Mouse (Mus musculus) liver, embryonic 14.5 days (tissue): ENCODE data around the gene Rab34. TPM values are rescaled to one million over a fixed set of nuclear protein-coding genes. Genes with fewer than 3 reads are reported as not detected.

Source experiments
- ATAC-seq: fragments of 200-750 bp; cut with Nextera tagmentation; 2 replicates; pipeline ENCODE4 v1.8.0; 2017; ENCODE audit warnings: moderate number of reproducible peaks, mild to moderate bottlenecking, moderate library complexity; ENCODE audit not compliant: insufficient read depth
- DNase-seq, 3 experiments: peaks; one replicate each; pipeline ENCODE4 v3.0.0-alpha.2; 2012 to 2013; ENCODE audit warnings: low read depth in 3 of 3, low spot score in 3 of 3
- H3K27ac ChIP-seq: fragments of 300-500 bp; sonication (generic); 2 replicates; pipeline ENCODE4 v1.5.1; 2014; ENCODE audit warnings: moderate library complexity, mild to moderate bottlenecking, control low read depth, inconsistent platforms
- H3K27me3 ChIP-seq: fragments of 300-500 bp; sonication (generic); 2 replicates; pipeline ENCODE4 v1.6.1; 2014; ENCODE audit warnings: mild to moderate bottlenecking, low read length, moderate library complexity; ENCODE audit not compliant: control insufficient read depth, insufficient read depth
- H3K36me3 ChIP-seq: fragments of 300-500 bp; sonication (generic); replicated peaks from 2 replicates; pipeline ENCODE4 v1.6.1; 2014; ENCODE audit warnings: low read depth; ENCODE audit not compliant: control insufficient read depth, insufficient read depth
- H3K4me1 ChIP-seq, 2 experiments: fragments of 200-500 bp in 1 of 2; fragments of 300-500 bp in 1 of 2; sonication (generic) in 1 of 2; replicated peaks; 2 replicates each; pipeline ENCODE4 v1.6.1; 2012 to 2014; ENCODE audit warnings: antibody characterized with exemption in 1 of 2, inconsistent platforms in 1 of 2, low read length in 1 of 2; ENCODE audit not compliant: control insufficient read depth in 2 of 2, insufficient read depth in 2 of 2
- H3K4me2 ChIP-seq: fragments of 300-500 bp; sonication (generic); 2 replicates; pipeline ENCODE4 v1.6.1; 2014; ENCODE audit warnings: low read depth, mild to moderate bottlenecking, control low read depth, moderate library complexity
- H3K4me3 ChIP-seq, 2 experiments: fragments of 200-500 bp in 1 of 2; fragments of 300-500 bp in 1 of 2; sonication (generic) in 1 of 2; 2 replicates each; pipeline ENCODE4 v1.5.1; 2012 to 2014; ENCODE audit warnings: low read depth in 2 of 2, low read length in 2 of 2, mild to moderate bottlenecking in 2 of 2, control low read depth in 1 of 2, inconsistent platforms in 1 of 2, moderate library complexity in 1 of 2; ENCODE audit not compliant: insufficient read depth in 1 of 2
- H3K9ac ChIP-seq: fragments of 300-500 bp; sonication (generic); replicated peaks from 2 replicates; pipeline ENCODE4 v1.6.1; 2014; ENCODE audit warnings: mild to moderate bottlenecking, control low read depth, moderate library complexity
- H3K9me3 ChIP-seq: fragments of 300-500 bp; sonication (generic); 2 replicates; pipeline ENCODE4 v1.6.1; 2016; ENCODE audit warnings: low read length, mixed read lengths; ENCODE audit not compliant: control insufficient read depth
- CTCF ChIP-seq: IDR thresholded peaks from 2 replicates; pipeline ENCODE4 v1.5.1; 2016; ENCODE audit warnings: antibody characterized with exemption, low read depth, control low read depth
- EP300 ChIP-seq: IDR thresholded peaks from 2 replicates; pipeline ENCODE4 v1.6.1; 2016; ENCODE audit warnings: antibody characterized with exemption, low read depth
- WGBS: fragments of 180-500 bp; shearing (Covaris S2); extraction: QIAGEN DNeasy Blood & Tissue Kit; methylation state at CpG from one replicate; pipeline ENCODE4 v1.1.7; 2014; ENCODE audit not compliant: insufficient replicate concordance; 5-methylcytosine and 5-hydroxymethylcytosine counted together
- polyA plus RNA-seq, 2 experiments: library from polyadenylated mRNA; depleted of rRNA in 1 of 2; stranded (reverse) in 1 of 2; unstranded in 1 of 2; fragments of >200 nt; fragmentation: Nextera tagmentation in 1 of 2; extraction: Ambion mirVana in 1 of 2; gene quantifications; 2 replicates each; pipeline versions ENCODE4 v1.2.1 to v1.2.3; 2012 to 2014

Rab34 gene
- polyA plus RNA-seq, 2 experiments: 7.1 to 11.3 TPM

DNA sequence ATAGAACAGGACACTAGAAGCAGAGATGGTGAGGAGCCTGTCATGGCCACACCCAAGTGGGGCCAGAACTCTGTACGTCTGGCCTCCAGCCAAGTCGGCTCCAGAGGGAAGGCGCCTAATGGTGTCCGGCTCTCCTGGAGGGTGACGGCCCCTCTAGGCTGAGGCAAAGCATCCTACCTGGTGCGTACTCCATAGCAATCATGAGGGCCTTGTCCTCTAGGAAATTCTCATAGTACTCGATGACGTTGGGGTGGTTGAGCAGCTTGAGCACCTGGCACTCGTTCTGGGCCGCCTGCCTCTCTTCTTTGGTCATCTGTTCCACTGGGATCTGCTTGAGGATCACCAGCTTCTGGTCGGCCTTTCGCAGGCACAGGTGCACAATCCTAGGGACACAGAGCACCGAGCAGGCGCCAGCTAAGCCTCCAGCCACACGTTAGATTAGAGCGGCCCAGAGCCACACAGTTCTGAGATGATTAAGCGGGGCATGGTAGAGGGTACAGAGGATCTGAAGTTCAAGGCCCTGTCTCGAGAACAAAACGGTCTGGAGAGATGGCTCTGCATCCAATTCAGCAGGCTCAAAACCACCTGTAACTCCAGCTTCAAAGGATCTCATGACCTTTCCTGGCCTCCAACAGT is 15.4 kb upstream of the Rab34 start:
- Histone ChIP-seq H3K27me3 (no peaks in the 10 kb centered on the region), H3K4me1 (peaks cover 31 to 32% of the 10 kb centered on the region in 2 experiments), H3K27ac (no peak overlapping the region), H3K9me3 (no peaks in the 10 kb centered on the region), H3K9ac (no peak overlapping the region), H3K36me3 (no peaks in the 10 kb centered on the region), H3K4me3 (no peak overlapping the region), H3K4me2 (no peak overlapping the region)
- WGBS: 82% methylated on average over 19 of the region's 19 CpGs
- ATAC-seq (no peak), DNase-seq (no peak)
- no peak for TF ChIP-seq CTCF
- TF ChIP-seq EP300: no peak

DNA sequence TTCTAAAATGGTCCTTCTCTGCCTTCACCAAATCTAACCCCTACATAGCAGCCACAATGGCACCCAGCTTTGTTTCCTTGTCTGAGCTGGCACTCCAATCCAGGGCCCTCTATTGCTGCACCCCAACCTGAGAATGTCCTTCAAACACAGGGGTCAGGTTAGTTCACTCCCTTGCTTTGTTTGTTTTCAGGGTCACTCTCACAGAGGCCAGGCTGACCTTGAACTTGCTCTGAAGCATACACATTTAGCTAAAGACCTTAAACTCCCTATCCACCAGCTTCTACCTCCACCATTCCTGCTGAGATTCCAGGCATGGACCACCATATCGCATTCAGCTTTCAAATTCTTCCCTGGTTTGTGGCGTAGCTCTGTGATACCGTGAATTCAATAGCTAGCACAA is 13.7 kb upstream of the Rab34 start:
- WGBS: 83% methylated on average over 3 of the region's 3 CpGs
- Histone ChIP-seq H3K27me3 (no peaks in the 10 kb centered on the region), H3K9me3 (no peaks in the 10 kb centered on the region), H3K9ac (no peak overlapping the region), H3K4me1 (peaks cover 15 to 17% of the 10 kb centered on the region in 2 experiments), H3K36me3 (peaks cover 3% of the 10 kb centered on the region), H3K4me3 (no peak overlapping the region), H3K27ac (no peak overlapping the region), H3K4me2 (no peak overlapping the region)
- ATAC-seq (no peak), DNase-seq (no peak)
- no peak for TF ChIP-seq CTCF
- TF ChIP-seq EP300: no peak

DNA sequence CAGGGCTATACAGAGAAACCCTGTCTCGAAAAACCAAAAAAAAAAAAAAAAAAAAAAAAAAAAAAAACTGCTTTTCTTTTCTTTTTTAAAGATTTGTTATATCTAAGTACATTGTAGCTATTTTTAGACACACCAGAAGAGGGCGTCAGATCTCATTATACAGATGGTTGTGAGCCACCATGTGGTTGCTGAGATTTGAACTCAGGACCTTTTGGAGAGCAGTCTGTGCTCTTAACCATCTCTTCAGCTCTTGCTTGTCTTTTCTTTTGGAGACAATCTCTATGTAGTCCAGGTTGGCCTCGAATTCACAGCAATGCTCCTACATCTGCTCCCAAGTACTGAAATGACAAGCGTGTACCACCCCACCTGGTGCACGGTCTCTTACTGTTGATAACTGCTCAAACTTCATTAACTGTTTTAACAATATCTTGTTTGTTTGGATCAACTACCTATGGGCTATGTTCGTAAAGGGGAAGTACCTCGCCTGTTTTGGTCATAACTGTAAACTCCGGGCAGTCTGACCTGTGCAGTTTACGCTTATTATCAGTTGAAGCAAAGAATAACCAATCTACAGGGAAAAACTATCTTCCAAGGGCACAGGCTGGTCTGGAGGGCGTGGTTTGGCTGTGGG is 12.3 kb upstream of the Rab34 start:
- ATAC-seq (peak; percentile 0), DNase-seq (peak in 2 of 3 experiments; percentile 93 to 95)
- H3K4me3 ChIP-seq: peak overlapping the region; percentile 33 to 86
- H3K9ac ChIP-seq: peak overlapping the region; percentile 99
- H3K36me3 ChIP-seq: peaks cover 17% of the 10 kb centered on the region
- H3K27ac ChIP-seq: peak overlapping the region; percentile 96
- H3K27me3 ChIP-seq: no peaks in the 10 kb centered on the region
- peak overlapping the region; percentile 99 for H3K4me2 ChIP-seq
- WGBS: 1% methylated on average over 9 of the region's 10 CpGs
- TF ChIP-seq CTCF (peak; percentile 23; the same call in 1 of the 2 replicates), EP300 (peak; percentile 49)
- H3K4me1 ChIP-seq: peaks cover 16 to 23% of the 10 kb centered on the region in 2 experiments
- no peaks in the 10 kb centered on the region for H3K9me3 ChIP-seq

DNA sequence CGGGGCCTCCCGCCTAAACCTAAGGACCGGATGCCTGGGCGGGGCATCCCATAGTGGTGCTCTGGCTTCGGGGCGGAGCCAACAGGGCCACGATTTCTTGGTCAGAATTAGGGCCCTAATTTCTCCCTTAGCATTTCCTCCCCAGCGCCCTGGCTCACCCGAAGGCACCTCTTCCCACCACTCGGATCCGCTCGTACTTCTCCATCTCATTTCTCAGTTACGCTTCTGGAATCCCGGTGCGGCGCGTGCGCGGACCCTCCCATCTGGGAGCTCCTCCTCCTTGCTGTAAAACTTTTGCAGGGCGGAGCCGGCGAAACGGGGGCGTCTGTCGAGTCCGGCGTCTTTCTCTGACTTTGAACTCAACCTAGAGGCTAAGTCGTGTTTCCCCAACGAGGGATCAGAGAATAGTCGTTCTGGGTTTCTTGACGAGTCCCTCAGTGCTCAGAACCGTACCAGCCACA is 11.8 kb upstream of the Rab34 start, which contains the start of the genes Nek8 and Tlcd1:
Gene Nek8 (minus strand): TSS at position 274 of the 461 bp plus-strand sequence.
Gene Tlcd1 (plus strand): TSS at position 310 of the 461 bp plus-strand sequence.
- Histone ChIP-seq H3K27ac (peak within 1 kb of the TSS; percentile 96), H3K9me3 (no peaks in the 10 kb centered on the region), H3K4me1 (peaks cover 16 to 26% of the 10 kb centered on the region in 2 experiments), H3K27me3 (no peaks in the 10 kb centered on the region), H3K36me3 (peaks cover 23% of the 10 kb centered on the region), H3K4me2 (peak within 1 kb of the TSS; percentile 99), H3K4me3 (peak within 1 kb of the TSS; percentile 86 to 90), H3K9ac (peak within 1 kb of the TSS; percentile 99)
- DNase-seq (peak; percentile 80 to 93 (median 87)), ATAC-seq (peak; percentile 58; the same call in 1 of the 2 replicates)
- TF ChIP-seq CTCF (no peak), EP300 (no peak; the same call in 1 of the 2 replicates)
- under 1% methylated on average over 32 of the region's 32 CpGs for WGBS

DNA sequence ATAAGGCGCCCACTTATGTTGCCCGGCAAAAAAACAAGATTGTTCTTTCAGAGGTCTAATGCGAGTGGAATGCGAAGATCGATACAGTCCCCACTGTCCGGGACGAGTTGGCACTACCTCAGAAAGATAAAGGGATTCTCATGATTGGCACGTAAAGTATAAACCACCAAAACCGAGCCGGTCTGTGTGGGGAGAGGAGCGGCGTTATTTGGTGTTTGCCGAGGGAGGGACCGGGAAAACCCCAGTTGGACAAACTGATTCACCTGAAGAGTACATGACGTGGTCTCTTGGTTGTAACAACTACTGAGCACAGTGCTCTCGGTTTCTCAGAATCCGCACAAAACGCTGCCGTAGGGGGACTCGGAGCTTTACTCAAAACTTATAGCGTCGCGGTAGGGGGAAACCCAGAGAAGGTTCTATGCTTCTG is 11.3 kb upstream of the Rab34 start:
- no peak for TF ChIP-seq CTCF
- no peak for TF ChIP-seq EP300
- H3K36me3 ChIP-seq: peaks cover 27% of the 10 kb centered on the region
- DNase-seq: peak in 1 of 3 experiments; percentile 70
- H3K4me3 ChIP-seq: peak overlapping the region; percentile 86 to 90
- no peak for ATAC-seq
- H3K9ac ChIP-seq: peak overlapping the region; percentile 99
- peaks cover 20 to 26% of the 10 kb centered on the region in 2 experiments for H3K4me1 ChIP-seq
- H3K27ac ChIP-seq: peak overlapping the region; percentile 96
- under 1% methylated on average over 23 of the region's 23 CpGs for WGBS
- no peaks in the 10 kb centered on the region for H3K27me3 ChIP-seq
- H3K4me2 ChIP-seq: peak overlapping the region; percentile 99
- H3K9me3 ChIP-seq: no peaks in the 10 kb centered on the region
